Mouse (Mus musculus) layer of hippocampus, adult 11-12 months (tissue): ENCODE data around the gene Sorbs1.

Experiments used
- DNase-seq: peaks from one replicate; pipeline ENCODE4 v3.0.0; 2022; ENCODE audit warnings: low spot score

Sorbs1 gene

GRCm38 (mm10) chr19:40512500-40513421 is 818 bp downstream of the Sorbs1 start:
- DNase-seq: no peak

DNA sequence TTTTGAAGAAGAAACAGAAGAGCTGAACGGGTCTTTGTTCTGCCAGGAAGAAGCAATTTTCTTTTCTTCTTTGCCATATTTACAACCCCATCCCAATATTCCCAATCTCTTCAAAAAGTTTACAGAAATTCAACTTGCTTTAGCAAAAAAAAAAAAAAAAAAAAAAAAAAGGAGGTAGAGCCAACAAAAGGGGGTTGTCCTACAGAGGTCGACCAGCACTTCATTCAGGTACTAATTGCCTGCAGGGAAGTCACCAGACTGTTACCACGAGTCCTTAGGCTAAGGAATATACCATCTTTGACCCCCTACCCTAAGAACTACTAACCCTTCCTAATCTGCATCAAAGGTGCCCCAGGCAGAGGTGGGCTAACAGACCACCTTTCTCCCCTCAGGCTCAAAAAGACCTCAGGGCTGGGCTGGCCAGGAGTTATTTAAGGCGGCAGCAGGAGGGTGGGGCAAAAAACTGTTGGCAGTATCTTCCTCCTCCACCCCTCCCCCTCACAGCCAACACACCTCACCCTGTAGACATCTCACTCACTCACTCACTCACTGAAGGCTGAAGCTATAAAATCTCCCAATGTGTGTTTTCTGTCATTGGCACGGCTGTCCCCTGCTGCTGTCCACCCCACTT is 1.8 kb downstream of the Sorbs1 start:
- DNase-seq: no peak

GRCm38 (mm10) chr19:40511100-40511439 is 2.5 kb downstream of the Sorbs1 start:
- DNase-seq: no peak

DNA sequence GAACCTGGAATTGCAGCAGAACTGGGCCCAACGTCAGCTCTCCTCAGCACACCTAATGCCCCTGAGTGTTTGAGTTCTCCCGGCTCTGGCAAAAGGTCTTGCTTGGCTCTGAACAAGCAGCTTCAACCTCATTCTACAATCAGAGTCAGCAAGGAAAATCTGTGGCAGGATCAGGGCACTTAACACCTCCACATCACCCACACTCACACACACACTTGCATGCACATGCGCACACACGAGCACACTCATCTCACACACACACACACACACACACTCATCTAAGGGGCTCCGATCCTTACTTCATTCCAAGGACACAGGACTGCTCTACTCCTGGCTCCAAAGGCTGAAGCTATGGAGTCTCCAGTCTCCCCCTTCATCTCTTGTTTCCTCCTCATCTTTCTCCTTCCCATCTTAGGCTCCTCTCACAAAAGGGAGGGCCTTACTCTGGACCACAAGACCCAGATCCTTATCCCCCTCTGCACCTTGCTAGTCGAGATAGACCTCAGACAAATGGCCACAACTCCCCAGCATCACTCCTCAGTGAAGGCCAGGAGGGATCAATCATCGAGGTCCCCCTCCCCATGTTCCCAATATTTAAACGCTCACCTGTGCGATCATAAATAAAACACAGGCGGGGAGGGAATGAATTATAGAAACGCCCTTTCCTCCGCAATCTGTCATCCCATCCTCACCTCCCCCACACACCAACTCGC is 3.0 kb downstream of the Sorbs1 start:
- peak; percentile 34 for DNase-seq

GRCm38 (mm10) chr19:40509274-40509673 is 4.3 kb downstream of the Sorbs1 start:
- no peak for DNase-seq

DNA sequence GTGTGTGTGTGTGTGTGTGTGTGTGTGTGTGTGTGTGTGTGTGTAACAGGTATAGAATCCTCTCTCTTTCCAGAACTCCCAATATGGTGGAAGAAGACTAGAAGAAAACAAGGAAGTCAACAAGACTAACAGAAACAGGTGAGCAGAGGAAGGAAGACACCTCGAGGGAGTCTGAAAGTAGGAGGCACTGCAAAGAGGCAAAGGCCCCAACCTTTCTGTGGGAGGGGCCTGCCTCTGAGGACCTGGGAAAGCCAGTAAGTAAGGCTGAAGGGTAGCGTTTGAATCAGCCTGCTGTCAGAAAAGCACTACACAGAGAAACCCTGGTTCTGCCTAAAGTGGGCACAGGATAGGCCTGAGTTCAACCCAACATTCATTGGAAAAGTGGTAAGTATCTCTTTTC is 4.7 kb downstream of the Sorbs1 start:
- no peak for DNase-seq

GRCm38 (mm10) chr19:40506965-40507364 is 6.6 kb downstream of the Sorbs1 start:
- DNase-seq: no peak

DNA sequence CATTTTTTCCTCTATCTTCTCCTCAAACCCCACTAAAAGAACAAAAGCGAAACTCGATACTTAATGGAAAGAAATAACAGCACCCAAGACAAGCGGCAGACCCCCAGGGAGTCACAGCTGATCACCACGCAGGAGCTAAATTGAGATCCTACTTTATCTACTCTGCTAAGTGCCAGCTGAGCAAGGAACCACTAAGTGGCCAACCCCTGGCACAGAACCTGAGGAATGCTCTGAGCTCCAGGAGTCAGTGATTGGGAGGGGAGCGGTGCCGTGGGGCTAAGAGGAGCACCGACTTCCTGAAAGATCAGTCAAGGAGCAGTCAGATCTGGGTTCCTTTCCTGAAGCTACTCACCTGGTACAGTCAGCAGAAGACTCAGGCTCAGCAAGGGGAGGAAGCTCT is 9.2 kb downstream of the Sorbs1 start:
- DNase-seq: no peak

- DNase-seq: no peak
These were observed 13.4 kb downstream of the Sorbs1 start for GRCm38 (mm10) chr19:40499940-40500737.

GRCm38 (mm10) chr19:40499141-40499540 is 14.4 kb downstream of the Sorbs1 start:
- peak; percentile 64 for DNase-seq

GRCm38 (mm10) chr19:40498162-40498725 is 15.3 kb downstream of the Sorbs1 start:
- DNase-seq: no peak

DNA sequence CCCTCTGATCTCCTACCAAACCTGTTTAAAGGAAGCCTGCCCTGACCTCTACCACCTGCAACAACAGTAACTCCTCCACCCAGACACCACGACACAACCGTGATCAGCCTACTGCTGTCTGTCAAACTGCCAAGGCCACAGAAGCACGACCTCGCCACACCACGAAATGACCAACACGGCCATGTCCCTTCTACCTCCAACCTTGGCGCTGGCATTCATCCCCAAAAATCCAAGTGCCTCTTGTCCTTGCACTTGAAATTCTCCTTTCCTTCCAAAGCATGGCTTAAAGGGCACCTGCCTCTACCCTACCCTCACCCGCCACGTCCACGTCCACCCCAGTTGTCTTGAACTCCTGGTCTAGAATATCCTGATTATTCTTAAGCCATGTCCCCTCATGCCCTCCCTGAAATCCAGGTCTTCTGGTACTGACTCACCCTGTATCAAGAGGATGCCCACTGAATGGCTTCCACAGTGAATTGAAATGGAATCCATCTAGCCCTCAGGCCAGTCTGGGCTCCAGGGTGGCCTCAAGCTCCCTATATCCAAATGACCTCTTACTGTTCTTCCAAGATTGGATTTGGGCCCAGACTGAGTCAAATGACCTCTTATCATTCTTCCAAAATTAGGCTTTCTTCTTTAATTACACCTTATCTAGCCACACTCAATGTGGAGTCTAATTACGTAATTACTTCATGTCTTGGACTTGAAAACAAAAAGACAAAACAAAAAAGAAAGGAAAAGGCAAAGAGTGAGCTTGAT is 16.9 kb downstream of the Sorbs1 start:
- no peak for DNase-seq

DNA sequence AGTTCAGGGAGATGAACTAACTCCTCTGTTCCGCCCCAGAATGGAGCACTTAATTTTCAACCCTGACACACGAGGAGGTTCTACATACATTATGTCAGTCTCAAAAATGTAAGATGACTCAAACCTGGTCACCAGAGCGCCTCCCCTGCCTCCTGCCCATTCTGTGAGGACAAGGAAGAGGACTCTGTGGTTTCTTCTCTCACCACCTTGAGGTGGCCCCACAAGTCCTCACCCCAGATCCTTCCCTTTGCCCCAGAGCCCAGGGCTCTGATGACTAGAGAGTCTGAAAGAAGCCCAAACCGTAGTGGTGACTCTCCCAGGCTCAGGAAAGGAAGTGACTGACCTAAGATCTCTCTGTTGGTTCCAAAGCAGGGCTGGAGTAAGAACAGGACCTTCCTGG is 17.5 kb downstream of the Sorbs1 start:
- DNase-seq: no peak

GRCm38 (mm10) chr19:40492902-40493301 is 20.7 kb downstream of the Sorbs1 start:
- no peak for DNase-seq

DNA sequence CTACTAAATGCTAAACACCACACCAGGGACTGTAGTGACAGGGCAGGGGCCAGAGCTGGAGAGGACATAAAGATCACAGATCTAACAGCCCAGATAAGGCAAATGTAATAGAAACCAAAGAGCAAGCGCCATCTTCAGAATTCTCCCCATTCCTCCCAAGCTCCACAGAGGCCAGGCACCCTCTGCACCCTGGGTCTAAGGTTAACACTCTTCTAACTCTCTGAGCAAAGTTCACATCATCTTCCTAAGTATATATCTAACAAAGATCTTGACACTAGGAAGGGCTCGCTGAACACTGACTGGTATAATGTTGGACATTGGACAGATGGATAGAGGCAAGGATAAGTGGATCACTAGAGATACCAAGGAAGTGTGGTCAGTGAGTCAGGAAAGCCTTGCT is 22.1 kb downstream of the Sorbs1 start:
- no peak for DNase-seq

- DNase-seq: no peak
These were observed 22.8 kb downstream of the Sorbs1 start for GRCm38 (mm10) chr19:40490765-40491164.

DNA sequence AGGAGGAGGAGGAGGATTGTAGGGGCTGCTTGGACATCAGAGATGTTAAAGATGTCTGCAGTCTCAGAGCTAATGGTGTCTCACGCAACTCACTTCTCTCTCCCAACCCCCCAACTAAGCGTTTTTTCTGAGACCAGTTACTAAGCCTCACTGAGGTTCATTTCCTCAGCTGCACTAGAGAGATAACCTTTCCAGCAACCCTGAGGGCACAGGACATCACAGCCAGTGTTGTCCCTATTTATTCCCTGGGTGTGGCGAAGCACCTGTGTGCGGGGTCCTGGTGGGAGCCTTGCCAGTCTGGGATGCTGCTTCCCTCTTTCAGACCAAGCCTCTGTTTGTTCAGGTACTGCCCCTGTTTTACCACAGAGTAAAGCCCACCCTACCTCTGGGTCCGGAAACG is 23.9 kb downstream of the Sorbs1 start:
- DNase-seq: no peak

DNA sequence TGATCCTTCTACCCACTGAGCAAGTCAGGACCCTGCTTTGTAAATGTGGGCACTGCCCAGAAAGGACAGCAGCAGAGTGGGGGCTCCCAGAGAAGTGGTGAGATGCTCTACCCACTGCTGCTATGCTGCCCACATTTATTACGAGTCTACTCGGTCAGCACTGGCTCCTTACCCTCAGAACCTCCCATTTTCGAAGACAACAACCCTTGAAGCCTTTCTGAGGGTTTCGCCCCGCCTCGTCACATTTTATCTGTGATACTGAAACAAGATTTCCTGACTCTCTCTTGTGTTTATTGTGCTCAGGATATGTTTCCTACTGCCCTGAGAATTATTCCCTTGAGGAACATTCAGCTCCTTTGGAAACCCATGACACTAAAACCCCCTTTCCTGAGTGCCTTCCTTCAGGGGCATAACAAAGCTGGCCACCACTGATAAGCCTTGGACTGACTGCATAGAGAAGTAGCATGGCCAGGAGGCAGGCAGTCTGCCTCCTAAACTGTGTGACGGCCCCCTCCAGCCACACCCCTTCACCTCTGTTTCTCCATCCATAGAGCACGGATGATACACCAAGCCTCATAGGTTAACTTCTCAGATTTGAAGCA is 24.6 kb downstream of the Sorbs1 start:
- no peak for DNase-seq

- DNase-seq: peak; percentile 39
These were observed 26.0 kb downstream of the Sorbs1 start for GRCm38 (mm10) chr19:40487561-40487960.

DNA sequence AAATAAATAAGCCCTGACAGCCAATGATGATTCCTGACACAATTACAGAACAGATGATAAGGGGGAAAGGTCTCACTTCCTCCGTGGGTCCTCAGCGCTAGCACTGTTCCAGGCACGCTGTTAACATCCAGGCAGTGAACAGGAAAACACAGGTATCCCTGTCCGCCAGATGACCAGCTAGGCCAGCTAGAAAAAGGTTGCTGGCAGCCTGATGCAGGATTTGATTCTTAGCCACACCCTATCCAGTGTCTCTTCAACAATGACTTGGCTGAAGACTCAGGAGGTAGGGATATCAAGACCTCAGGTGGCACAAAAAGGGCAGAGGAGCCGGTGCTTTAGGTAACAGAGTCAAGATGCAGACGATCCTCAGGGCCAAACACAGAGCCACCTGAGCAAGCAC is 32.5 kb downstream of the Sorbs1 start:
- no peak for DNase-seq

GRCm38 (mm10) chr19:40478161-40478575 is 35.4 kb downstream of the Sorbs1 start:
- no peak for DNase-seq
